Mouse (Mus musculus) ES-Bruce4 (cell line): ENCODE measurements around the gene Phf7. TPM values are rescaled to one million over a fixed set of nuclear protein-coding genes. Genes with fewer than 3 reads are reported as not detected.
A peak's percentile ranks its signal among the peaks of the same experiment; 100 is the strongest.

ENCODE experiments used
- H3K27ac ChIP-seq: 2 replicates; pipeline ENCODE4 v1.5.1; 2012; ENCODE audit warnings: low read length, inconsistent platforms; ENCODE audit not compliant: insufficient read depth
- H3K27me3 ChIP-seq: 2 replicates; pipeline ENCODE4 v1.6.1; 2012; ENCODE audit warnings: mild to moderate bottlenecking, low read length, inconsistent platforms; ENCODE audit not compliant: control insufficient read depth, poor library complexity, insufficient read depth, severe bottlenecking
- H3K36me3 ChIP-seq: 2 replicates; pipeline ENCODE4 v1.6.1; 2012; ENCODE audit warnings: inconsistent platforms, mild to moderate bottlenecking, low read length, moderate library complexity; ENCODE audit not compliant: control insufficient read depth, poor library complexity, insufficient read depth, severe bottlenecking
- H3K4me1 ChIP-seq: one replicate; pipeline ENCODE4 v1.8.1; 2011; ENCODE audit warnings: low read length; ENCODE audit not compliant: control insufficient read depth, insufficient read depth
- H3K4me3 ChIP-seq: 2 replicates; pipeline ENCODE4 v1.5.1; 2011; ENCODE audit warnings: low read depth, mild to moderate bottlenecking, low read length
- H3K9ac ChIP-seq: 2 replicates; pipeline ENCODE4 v1.6.1; 2012; ENCODE audit warnings: low read depth, mild to moderate bottlenecking, inconsistent platforms; ENCODE audit not compliant: poor library complexity, severe bottlenecking
- H3K9me3 ChIP-seq: replicated peaks from 2 replicates; pipeline ENCODE4 v1.6.1; 2012; ENCODE audit warnings: mild to moderate bottlenecking, low read length, inconsistent platforms; ENCODE audit not compliant: control insufficient read depth, poor library complexity, insufficient read depth, severe bottlenecking
- CTCF ChIP-seq: IDR thresholded peaks from one replicate; pipeline ENCODE4 v1.8.1; 2011; ENCODE audit warnings: low read depth, low read length
- EP300 ChIP-seq: IDR thresholded peaks from 2 replicates; pipeline ENCODE4 v1.6.1; 2011; ENCODE audit warnings: low read depth, low read length; ENCODE audit not compliant: insufficient read depth
- POLR2A ChIP-seq: IDR thresholded peaks from one replicate; pipeline ENCODE4 v1.8.1; 2011; ENCODE audit warnings: low read length; ENCODE audit not compliant: insufficient read depth
- polyA plus RNA-seq: library from polyadenylated mRNA; stranded (reverse); fragments of >200 nt; gene quantifications from 2 replicates; pipeline ENCODE4 v1.2.4, GENCODE M21; 2011; ENCODE audit warnings: low read depth; ENCODE audit not compliant: missing spikeins, insufficient read depth, insufficient read length

Gene Phf7
- polyA plus RNA-seq, 1 experiment, result 15.3 TPM

GRCm38 (mm10) chr14:31233996-31234591 is 17.0 kb downstream of the Phf7 start:
- Histone ChIP-seq H3K36me3 (no peaks in the 10 kb centered on the region), H3K27ac (no peak overlapping the region), H3K9ac (peak overlapping the region; percentile 41; the same call in 1 of the 2 replicates), H3K4me1 (no peaks in the 10 kb centered on the region), H3K9me3 (no peaks in the 10 kb centered on the region), H3K4me3 (peak overlapping the region; percentile 46), H3K27me3 (no peaks in the 10 kb centered on the region)
- TF ChIP-seq CTCF, result peak; percentile 48
- no peak for TF ChIP-seq POLR2A

GRCm38 (mm10) chr14:31233070-31233995 is 17.8 kb downstream of the Phf7 start:
- Histone ChIP-seq H3K4me1 (peaks cover under 1% of the 10 kb centered on the region), H3K27ac (no peak overlapping the region), H3K27me3 (no peaks in the 10 kb centered on the region), H3K4me3 (no peak overlapping the region), H3K36me3 (no peaks in the 10 kb centered on the region), H3K9me3 (no peaks in the 10 kb centered on the region), H3K9ac (no peak overlapping the region)
- TF ChIP-seq CTCF (no peak), EP300 (no peak), POLR2A (no peak)

- H3K36me3 ChIP-seq, result no peaks in the 10 kb centered on the region
- no peaks in the 10 kb centered on the region for H3K9me3 ChIP-seq
- H3K27ac ChIP-seq, result no peak overlapping the region
- H3K4me1 ChIP-seq, result peaks cover 2% of the 10 kb centered on the region
- no peak overlapping the region for H3K9ac ChIP-seq
- TF ChIP-seq POLR2A, result no peak
- no peak for TF ChIP-seq EP300
- TF ChIP-seq CTCF, result no peak
- no peaks in the 10 kb centered on the region for H3K27me3 ChIP-seq
- H3K4me3 ChIP-seq, result no peak overlapping the region
These were observed 18.6 kb downstream of the Phf7 start for GRCm38 (mm10) chr14:31232404-31233069.

GRCm38 (mm10) chr14:31230442-31230841 is 20.7 kb downstream of the Phf7 start:
- Histone ChIP-seq H3K9me3 (no peaks in the 10 kb centered on the region), H3K4me1 (peaks cover 2% of the 10 kb centered on the region), H3K9ac (no peak overlapping the region), H3K27me3 (no peaks in the 10 kb centered on the region), H3K27ac (no peak overlapping the region), H3K36me3 (no peaks in the 10 kb centered on the region), H3K4me3 (no peak overlapping the region)
- TF ChIP-seq CTCF (no peak), EP300 (no peak), POLR2A (no peak)

GRCm38 (mm10) chr14:31228234-31228633 is 22.9 kb downstream of the Phf7 start:
- H3K4me3 ChIP-seq, result no peak overlapping the region
- no peaks in the 10 kb centered on the region for H3K27me3 ChIP-seq
- H3K4me1 ChIP-seq, result peaks cover 2% of the 10 kb centered on the region
- H3K36me3 ChIP-seq, result no peaks in the 10 kb centered on the region
- no peaks in the 10 kb centered on the region for H3K9me3 ChIP-seq
- TF ChIP-seq EP300 (0 out of 2 replicates have a peak, but pooled peaks have one; percentile 18), POLR2A (no peak)
- H3K9ac ChIP-seq, result no peak overlapping the region
- H3K27ac ChIP-seq, result no peak overlapping the region

GRCm38 (mm10) chr14:31226978-31227377 is 24.1 kb downstream of the Phf7 start:
- H3K27me3 ChIP-seq, result no peaks in the 10 kb centered on the region
- H3K9ac ChIP-seq, result no peak overlapping the region
- H3K27ac ChIP-seq, result no peak overlapping the region
- no peak overlapping the region for H3K4me3 ChIP-seq
- H3K36me3 ChIP-seq, result no peaks in the 10 kb centered on the region
- peaks cover 2% of the 10 kb centered on the region for H3K4me1 ChIP-seq
- H3K9me3 ChIP-seq, result no peaks in the 10 kb centered on the region
- TF ChIP-seq EP300 (no peak), POLR2A (no peak), CTCF (no peak)
